Mouse (Mus musculus) limb, embryonic 12.5 days (tissue): ENCODE results near the gene Rbm45. TPM values are rescaled to one million over a fixed set of nuclear protein-coding genes. Genes with fewer than 3 reads are reported as not detected.

Experiments
- ATAC-seq: fragments of 200-750 bp; cut with Nextera tagmentation; 2 replicates; pipeline ENCODE4 v1.8.0; 2017; ENCODE audit warnings: low read depth, moderate TSS enrichment; ENCODE audit not compliant: insufficient number of reproducible peaks, insufficient read depth, low FRiP score, low TSS enrichment
- H3K27ac ChIP-seq: fragments of 300-500 bp; sonication (generic); 2 replicates; pipeline ENCODE4 v1.5.1; 2016; ENCODE audit warnings: mild to moderate bottlenecking, moderate library complexity
- H3K27me3 ChIP-seq: fragments of 300-500 bp; sonication (generic); 2 replicates; pipeline ENCODE4 v1.6.1; 2016; ENCODE audit warnings: mild to moderate bottlenecking, moderate library complexity
- H3K36me3 ChIP-seq: fragments of 300-500 bp; sonication (generic); 2 replicates; pipeline ENCODE4 v1.6.1; 2016; ENCODE audit warnings: mild to moderate bottlenecking, moderate library complexity
- H3K4me1 ChIP-seq: fragments of 300-500 bp; sonication (generic); replicated peaks from 2 replicates; pipeline ENCODE4 v1.6.1; 2016
- H3K4me2 ChIP-seq: fragments of 300-500 bp; sonication (generic); 2 replicates; pipeline ENCODE4 v1.6.1; 2016; ENCODE audit warnings: mild to moderate bottlenecking, moderate library complexity
- H3K4me3 ChIP-seq: fragments of 300-500 bp; sonication (generic); replicated peaks from 2 replicates; pipeline ENCODE4 v1.5.1; 2016; ENCODE audit warnings: mild to moderate bottlenecking
- H3K9ac ChIP-seq: fragments of 300-500 bp; sonication (generic); replicated peaks from 2 replicates; pipeline ENCODE4 v1.6.1; 2016; ENCODE audit warnings: mild to moderate bottlenecking, moderate library complexity
- H3K9me3 ChIP-seq: fragments of 300-500 bp; sonication (generic); 2 replicates; pipeline ENCODE4 v1.6.1; 2016; ENCODE audit warnings: mild to moderate bottlenecking, moderate library complexity
- WGBS: fragments of 180-500 bp; shearing (Covaris S2); methylation state at CpG from one replicate; pipeline ENCODE4 v1.1.7; 2016; 5-methylcytosine and 5-hydroxymethylcytosine counted together
- polyA plus RNA-seq: library from polyadenylated mRNA; unstranded; fragments of >200 nt; fragmentation: Nextera tagmentation; extraction: Ambion mirVana; gene quantifications from 2 replicates; pipeline ENCODE4 v1.2.1, GENCODE M21; 2016

Rbm45 gene
- polyA plus RNA-seq, 1 experiment from 2014 or later: 18.8 TPM

- Histone ChIP-seq H3K36me3 (no peaks in the 10 kb centered on the region), H3K4me2 (no peak overlapping the region), H3K27ac (no peak overlapping the region), H3K4me1 (peaks cover 8% of the 10 kb centered on the region), H3K4me3 (no peak overlapping the region), H3K9me3 (no peaks in the 10 kb centered on the region), H3K9ac (no peak overlapping the region), H3K27me3 (no peaks in the 10 kb centered on the region)
- no peak for ATAC-seq
- WGBS: 25% methylated on average over 3 of the region's 3 CpGs
These were observed 59.5 kb downstream of the Rbm45 start for GRCm38 (mm10) chr2:76429318-76429717.

DNA sequence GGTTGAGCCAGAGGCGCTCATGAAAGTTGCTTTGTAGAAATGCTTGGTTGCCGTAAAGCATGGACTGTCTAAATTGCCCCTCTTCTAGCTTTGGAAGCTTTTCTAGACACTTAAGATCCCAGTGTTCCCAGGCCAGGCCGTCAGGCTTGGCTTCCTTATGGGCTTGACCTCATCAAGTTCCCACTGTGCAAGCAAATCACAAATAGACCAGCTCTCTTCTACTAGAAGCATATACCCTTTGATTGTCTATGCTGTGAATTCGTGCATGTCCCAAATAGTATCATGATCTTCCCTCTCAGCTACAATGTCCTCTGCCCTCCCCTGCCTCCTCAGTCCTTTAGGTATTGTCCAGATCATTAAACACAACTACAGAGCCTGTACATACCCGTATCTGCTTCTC, 60.1 kb downstream of the Rbm45 start:
- Histone ChIP-seq H3K4me3 (no peak overlapping the region), H3K9ac (no peak overlapping the region), H3K4me1 (peaks cover 8% of the 10 kb centered on the region), H3K4me2 (no peak overlapping the region), H3K27me3 (no peaks in the 10 kb centered on the region), H3K36me3 (no peaks in the 10 kb centered on the region), H3K27ac (no peak overlapping the region), H3K9me3 (no peaks in the 10 kb centered on the region)
- WGBS: 64% methylated on average over 5 of the region's 5 CpGs
- no peak for ATAC-seq

- Histone ChIP-seq H3K36me3 (no peaks in the 10 kb centered on the region), H3K27ac (no peak overlapping the region), H3K27me3 (no peaks in the 10 kb centered on the region), H3K4me3 (no peak overlapping the region), H3K4me2 (no peak overlapping the region), H3K9me3 (no peaks in the 10 kb centered on the region), H3K9ac (no peak overlapping the region), H3K4me1 (peaks cover 8% of the 10 kb centered on the region)
- no peak for ATAC-seq
- 91% methylated on average over 3 of the region's 3 CpGs for WGBS
These were observed 60.8 kb downstream of the Rbm45 start for GRCm38 (mm10) chr2:76430539-76430938.

Other genes with a start within 250 kb of the Rbm45 start
- 0.13 and 0.20 TPM in 2 replicates for gene Pde11a, start 31.2 kb upstream of the Rbm45 start, polyA plus RNA-seq
- not detected in 2 replicates for gene Cyct, start 9.5 kb upstream of the Rbm45 start, polyA plus RNA-seq
- 16.5 and 19.9 TPM in 2 replicates for gene Osbpl6, start 36.5 kb downstream of the Rbm45 start, polyA plus RNA-seq